Mouse (Mus musculus) ovary, postnatal 14 days (tissue): Measurements from ENCODE around the gene Tbc1d16.

ENCODE experiments used
- DNase-seq: peaks from one replicate; pipeline ENCODE4 v3.0.0; 2022; ENCODE audit warnings: low spot score

Tbc1d16 gene

DNA sequence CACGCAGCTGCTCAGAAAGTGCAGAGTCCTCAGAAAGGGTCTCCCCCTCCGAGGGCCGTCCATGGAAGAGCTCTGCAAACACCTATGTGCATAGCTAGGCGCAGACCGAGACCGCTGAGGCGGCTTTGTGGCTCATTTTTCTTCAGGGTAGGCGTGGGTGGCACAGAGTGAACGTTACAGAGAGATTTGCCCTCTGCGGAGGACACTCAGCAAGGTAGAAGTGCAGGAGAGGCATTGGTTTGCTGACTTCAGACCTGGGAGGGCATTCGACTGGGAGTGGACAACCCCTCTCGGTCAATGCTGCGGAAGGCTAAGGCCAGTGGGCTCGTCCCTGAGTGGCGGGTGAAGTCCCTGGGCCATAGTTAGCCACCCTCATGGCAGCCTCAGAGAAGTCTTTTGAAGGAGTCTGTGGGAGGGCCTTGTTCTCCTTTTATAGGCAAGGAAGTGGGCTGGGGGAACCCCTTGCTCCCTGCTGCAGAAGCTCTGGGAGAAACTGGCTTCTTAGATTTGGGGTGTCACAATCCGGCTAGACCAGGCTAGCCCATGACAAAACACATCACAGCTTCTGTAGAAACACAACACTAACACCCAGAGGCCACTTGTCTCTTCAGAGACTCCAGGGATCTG is 84.8 kb downstream of the Tbc1d16 start:
- DNase-seq, result no peak

DNA sequence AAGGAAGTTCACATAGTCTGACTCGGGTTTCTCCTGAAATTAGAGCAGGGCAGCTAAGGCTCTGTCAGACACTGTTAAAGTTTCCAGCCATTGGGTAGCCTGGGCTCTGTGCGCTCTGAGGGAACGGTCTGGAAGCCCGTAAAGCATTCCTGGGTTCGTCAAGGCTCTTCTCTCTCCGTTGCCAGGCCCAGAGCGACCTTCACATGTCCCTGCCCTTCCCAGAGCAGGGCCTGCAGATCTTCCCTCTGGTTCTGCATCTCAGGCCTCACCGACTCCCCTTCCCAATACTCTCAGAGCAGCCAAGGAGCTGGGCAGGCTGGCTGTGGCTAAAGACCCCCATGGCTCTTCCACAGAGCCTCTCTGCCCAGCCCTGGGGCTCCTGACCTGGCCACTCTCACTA is 85.7 kb downstream of the Tbc1d16 start:
- no peak for DNase-seq

DNA sequence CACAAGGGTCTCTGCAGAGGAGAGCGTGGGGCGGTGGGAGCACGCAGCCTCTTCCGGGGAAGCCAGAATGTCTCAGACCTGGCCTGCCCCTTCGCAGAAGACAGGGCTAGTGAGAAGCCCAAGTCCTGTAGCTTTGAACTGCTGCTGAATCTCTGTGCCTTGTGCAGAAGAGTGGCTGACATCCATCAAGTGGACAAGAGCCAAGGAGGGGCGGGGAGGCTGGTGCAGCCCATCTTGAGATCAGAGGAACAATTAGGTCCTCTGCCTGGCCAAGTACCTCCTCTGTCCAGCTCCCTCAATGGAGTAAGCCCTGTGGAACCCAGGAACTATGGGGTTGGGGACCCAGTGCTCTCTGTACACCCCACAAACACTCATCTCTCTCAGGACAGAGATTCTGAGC is 89.3 kb downstream of the Tbc1d16 start:
- no peak for DNase-seq

- DNase-seq, result no peak
These were observed 90.1 kb downstream of the Tbc1d16 start for GRCm38 (mm10) chr11:119138205-119138604.

- no peak for DNase-seq
These were observed 93.7 kb downstream of the Tbc1d16 start for GRCm38 (mm10) chr11:119134586-119134985.

GRCm38 (mm10) chr11:119133437-119134221 is 94.7 kb downstream of the Tbc1d16 start:
- no peak for DNase-seq

DNA sequence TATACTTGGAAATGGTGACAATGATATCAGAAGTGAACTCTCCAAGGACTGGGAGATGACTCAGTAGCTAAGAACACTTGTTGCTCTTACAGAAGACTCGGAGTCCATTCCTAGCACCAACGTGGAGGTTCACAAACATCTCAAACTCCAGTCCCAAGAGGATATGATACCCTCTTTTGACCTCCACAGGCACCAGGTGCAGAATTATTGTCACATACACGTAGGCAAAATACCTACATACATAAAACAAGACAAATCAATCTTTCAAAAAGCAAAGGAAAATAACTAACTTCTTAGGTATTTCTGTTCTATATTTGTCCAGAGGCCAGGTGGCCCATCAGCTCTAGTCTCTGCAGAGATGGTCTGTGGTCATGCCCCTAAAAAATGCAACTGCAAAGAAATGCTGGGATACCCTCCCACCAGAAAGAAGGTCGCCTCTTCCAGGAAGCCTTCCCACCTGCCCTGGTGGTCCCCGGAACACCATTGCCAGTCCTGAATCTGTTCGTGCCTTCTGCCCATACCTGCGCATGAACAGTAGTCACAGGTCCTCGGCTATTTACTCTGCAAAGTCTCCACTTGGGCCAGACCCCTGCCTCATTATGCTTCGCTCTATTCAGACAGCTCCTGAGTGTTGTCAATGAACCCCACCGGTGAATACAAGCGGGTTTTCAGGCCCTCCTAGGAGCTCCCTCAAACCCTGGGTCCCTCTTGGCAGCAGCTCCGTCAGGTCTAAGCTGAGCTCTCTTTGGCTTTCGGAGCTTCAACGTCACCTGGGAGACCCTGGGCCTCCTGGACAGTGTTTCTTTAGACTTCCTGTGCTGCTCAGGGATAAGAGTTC is 95.9 kb downstream of the Tbc1d16 start:
- DNase-seq, result no peak

DNA sequence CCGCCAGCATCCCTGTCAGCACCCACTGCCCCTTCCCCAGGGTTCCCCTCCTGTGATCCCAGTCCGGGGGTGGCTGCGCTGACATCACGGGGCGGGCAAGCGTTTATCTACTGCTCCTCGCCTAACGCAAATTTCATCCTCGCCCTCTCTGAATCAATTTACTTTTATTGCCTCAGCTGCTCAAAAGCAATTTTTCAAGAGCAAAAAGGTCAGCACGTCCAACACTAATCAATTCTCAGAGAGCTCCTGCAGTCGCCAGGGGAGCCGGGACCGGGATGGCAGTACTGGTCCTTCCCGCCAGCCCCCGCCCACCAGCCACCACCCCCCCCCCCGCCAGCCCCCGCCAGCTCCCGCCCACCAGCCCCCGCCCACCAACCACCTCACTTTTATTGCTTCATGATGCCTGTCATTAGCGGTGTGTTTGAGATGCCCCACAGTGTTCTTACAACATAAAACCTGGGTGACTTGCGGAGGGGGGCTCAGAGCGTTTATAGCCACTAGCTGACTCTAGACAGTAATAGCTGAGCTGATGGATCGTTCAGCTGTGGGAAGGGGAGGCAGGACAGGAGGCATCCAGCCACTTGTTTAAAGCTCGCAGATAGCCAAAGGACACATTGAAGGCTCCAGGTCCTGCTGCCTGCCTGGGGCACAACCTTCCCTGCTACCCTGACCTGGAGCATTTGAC is 98.1 kb downstream of the Tbc1d16 start:
- no peak for DNase-seq

DNA sequence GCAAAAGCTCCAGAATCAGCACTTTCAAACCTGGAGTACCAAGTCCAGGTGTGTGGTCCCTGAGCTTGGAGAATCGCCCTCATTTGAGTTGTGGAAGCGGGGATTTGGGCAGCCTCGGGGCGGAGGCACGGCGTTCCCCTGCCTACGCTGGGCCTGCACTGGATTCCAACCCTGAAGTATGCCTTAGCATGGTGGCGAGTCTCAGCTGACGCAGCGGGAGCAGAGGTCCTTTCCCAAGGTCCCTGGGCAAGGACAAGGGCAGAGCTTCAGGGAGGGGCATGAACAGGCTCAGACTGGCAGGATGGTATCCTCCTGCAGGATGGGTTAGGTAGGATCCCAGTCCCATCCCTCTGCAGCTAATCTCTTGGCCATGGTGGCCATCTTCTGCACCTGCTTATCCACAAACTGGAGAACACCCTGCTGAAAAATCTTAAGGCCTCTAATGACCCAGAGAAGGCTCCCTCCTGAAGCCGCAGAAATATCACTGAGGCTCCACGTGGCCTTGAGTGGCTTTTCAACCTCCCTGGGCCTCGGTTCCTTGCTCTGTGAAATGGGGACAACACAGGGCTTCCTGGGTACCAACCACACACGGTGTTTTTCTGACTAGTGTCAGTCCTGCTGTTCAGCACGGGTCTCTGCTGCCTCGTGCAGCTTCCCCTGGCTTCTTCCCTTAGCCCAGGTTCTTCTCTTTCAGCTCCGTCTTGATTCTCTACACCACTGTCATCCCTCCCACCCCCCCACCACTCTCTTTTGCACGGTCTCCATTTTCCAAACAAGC is 98.8 kb downstream of the Tbc1d16 start:
- no peak for DNase-seq

GRCm38 (mm10) chr11:119128668-119129280 is 99.5 kb downstream of the Tbc1d16 start:
- DNase-seq, result no peak

DNA sequence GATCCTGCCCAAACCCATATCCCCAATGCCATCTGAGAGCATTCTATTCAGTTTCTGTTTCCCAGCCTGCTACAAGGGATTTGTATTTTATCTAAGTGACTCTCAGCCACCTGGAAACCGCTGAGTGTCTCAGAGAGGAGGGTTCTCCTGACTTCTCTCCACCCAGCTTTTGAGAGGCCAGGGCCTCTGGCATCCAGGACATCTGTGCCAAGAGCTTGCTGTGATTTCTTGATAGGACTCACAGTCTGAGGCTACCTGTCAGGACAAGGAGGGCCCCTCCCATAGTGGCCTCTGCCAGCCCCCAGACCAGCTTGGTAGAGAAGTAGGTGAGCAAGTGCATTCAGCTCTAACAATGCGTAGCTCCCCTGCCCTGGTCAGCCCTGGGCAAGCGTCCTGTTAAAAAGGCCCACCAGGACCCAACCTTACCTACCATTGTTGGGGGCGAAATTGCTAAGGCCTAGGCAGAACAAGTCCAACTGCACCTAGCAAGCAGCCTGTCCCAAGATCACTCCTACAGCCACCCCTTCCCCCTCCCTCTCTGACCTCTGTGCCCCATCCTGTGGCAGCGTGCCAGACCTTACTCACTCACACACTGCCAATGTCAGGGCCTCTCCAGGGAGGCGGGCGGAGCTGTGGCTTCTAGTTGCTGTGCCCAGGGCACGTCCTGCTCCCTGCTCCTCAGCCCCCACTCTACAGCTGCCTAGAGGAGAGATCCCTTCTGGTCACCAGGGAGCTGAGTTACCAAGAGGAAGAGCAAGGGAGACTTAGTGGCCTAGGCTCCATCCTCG is 100.4 kb downstream of the Tbc1d16 start:
- DNase-seq, result peak; percentile 56

DNA sequence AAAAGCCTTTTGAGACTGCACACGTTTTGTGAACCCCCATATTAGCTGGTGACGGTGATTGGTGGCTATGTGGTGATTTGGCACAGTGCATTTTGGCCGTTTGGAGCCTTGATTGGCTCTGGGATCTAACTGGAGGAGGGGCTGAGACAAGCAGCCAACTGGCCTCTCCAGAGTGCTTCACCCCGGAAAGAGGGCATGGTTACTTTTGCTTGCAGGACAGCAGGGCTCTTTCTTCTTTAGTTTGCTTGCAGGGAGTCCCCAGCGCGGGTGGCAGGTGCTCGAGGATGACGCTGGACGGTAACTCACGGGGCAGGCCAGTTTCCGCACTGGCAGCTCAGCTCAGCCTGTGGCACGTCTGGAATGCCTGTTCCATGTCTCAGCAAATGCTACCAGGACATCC is 101.2 kb downstream of the Tbc1d16 start:
- no peak for DNase-seq

- peak; percentile 80 for DNase-seq
These were observed 102.1 kb downstream of the Tbc1d16 start for GRCm38 (mm10) chr11:119125929-119126861.

GRCm38 (mm10) chr11:119124536-119124935 is 103.8 kb downstream of the Tbc1d16 start:
- DNase-seq, result no peak

- DNase-seq, result no peak
These were observed 104.6 kb downstream of the Tbc1d16 start for GRCm38 (mm10) chr11:119123522-119124319.

DNA sequence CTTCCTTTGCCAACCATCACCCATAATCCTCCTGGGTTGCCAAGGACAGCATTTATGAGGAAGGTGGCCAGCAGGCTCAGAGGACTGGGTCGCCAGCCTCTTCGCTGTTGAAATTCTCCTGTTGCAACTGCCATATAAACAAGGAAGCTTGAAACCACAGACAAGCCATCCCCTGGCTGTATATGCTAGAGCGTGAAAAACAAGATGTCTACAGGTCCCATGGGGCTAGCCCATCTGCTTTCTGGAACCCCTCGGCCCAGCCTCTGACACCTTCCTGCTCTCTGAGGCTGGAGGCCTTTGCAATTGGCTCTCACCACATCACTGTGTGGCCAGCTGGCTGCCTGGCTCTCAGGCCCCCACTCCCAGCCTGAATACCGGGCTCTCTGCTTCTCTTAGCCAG is 105.9 kb downstream of the Tbc1d16 start:
- DNase-seq, result no peak

- DNase-seq, result no peak
These were observed 109.4 kb downstream of the Tbc1d16 start for GRCm38 (mm10) chr11:119118905-119119304.

DNA sequence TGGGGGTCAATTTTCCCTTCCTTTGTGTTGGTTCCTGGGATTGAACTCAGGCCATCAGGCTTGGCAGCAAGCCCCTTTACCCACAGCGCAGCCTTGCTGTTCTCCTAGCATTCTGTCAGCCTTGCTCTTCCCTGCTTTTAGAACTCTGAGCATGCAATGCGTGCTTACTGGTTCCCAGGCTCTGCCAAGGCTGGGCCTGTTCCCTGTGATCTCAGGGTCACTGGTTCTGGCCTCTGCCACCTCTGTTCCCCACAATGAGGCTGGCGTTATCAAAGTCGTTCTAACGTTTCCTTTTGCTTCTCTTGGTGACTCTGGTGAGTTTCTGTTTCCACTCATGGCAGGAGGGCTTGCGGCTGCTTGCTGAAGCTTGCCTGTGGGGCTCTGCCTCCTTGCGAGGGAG is 110.4 kb downstream of the Tbc1d16 start:
- DNase-seq, result no peak
